Mouse (Mus musculus) cerebellum, adult 2 months (tissue): ENCODE results near the gene Arl6ip6. TPM values are rescaled to one million over a fixed set of nuclear protein-coding genes. Genes with fewer than 3 reads are reported as not detected.

Source experiments
- DNase-seq, 2 experiments: peaks; one replicate each; pipeline ENCODE4 v3.0.0; 2021
- H3K27ac ChIP-seq: fragments of 200-500 bp; 2 replicates; pipeline ENCODE4 v1.5.1; 2012; ENCODE audit warnings: low read length, control low read depth, inconsistent platforms; ENCODE audit not compliant: insufficient read depth
- H3K27me3 ChIP-seq: fragments of 200-500 bp; 2 replicates; pipeline ENCODE4 v1.6.1; 2012; ENCODE audit warnings: inconsistent platforms, mild to moderate bottlenecking, low read length, moderate library complexity; ENCODE audit not compliant: control insufficient read depth, insufficient read depth
- H3K4me1 ChIP-seq: fragments of 200-500 bp; 2 replicates; pipeline ENCODE4 v1.6.1; 2011; ENCODE audit warnings: low read length; ENCODE audit not compliant: control insufficient read depth, insufficient read depth
- H3K4me3 ChIP-seq: fragments of 200-500 bp; replicated peaks from 2 replicates; pipeline ENCODE3; 2011; ENCODE audit warnings: mild to moderate bottlenecking, low read depth, low read length, control low read depth; ENCODE audit not compliant: insufficient read depth
- CTCF ChIP-seq: fragments of 200-500 bp; IDR thresholded peaks from 2 replicates; pipeline ENCODE4 v1.5.1; 2011; ENCODE audit warnings: low read depth, mild to moderate bottlenecking, control low read depth, low read length, moderate library complexity, borderline replicate concordance; ENCODE audit not compliant: insufficient read depth
- POLR2A ChIP-seq: fragments of 200-500 bp; IDR thresholded peaks from 2 replicates; pipeline ENCODE4 v1.6.1; 2011; ENCODE audit warnings: low read length, control low read depth, borderline replicate concordance; ENCODE audit not compliant: insufficient read depth
- WGBS: fragments of 180-500 bp; shearing (Covaris S2); methylation state at CpG from one replicate; pipeline ENCODE4 v1.1.7; 2018; 5-methylcytosine and 5-hydroxymethylcytosine counted together
- polyA plus RNA-seq: library from polyadenylated mRNA; depleted of rRNA; stranded (reverse); fragments of >200 nt; gene quantifications from 2 replicates; pipeline ENCODE4 v1.2.3, GENCODE M21; 2012

The Arl6ip6 gene
- polyA plus RNA-seq, 1 experiment: 12.4 TPM

- TF ChIP-seq CTCF (no peak), POLR2A (no peak)
- Histone ChIP-seq H3K27me3 (no peaks in the 10 kb centered on the region), H3K4me3 (peak overlapping the region; percentile 75), H3K27ac (0 out of 2 replicates have a peak overlapping the region, but pooled peaks have one; percentile 10), H3K4me1 (no peaks in the 10 kb centered on the region)
- no peak for DNase-seq
- WGBS: 0% methylated on average over 20 of the region's 20 CpGs
Measured at GRCm38 (mm10) chr2:53192386-53192785, 860 bp downstream of the Arl6ip6 start.

- Histone ChIP-seq H3K27me3 (no peaks in the 10 kb centered on the region), H3K4me1 (no peaks in the 10 kb centered on the region), H3K27ac (no peak overlapping the region), H3K4me3 (no peak overlapping the region)
- TF ChIP-seq CTCF (no peak), POLR2A (no peak)
- 93% methylated on average over 10 of the region's 10 CpGs for WGBS
- no peak for DNase-seq
Measured at GRCm38 (mm10) chr2:53196431-53196830, 4.9 kb downstream of the Arl6ip6 start.

- no peak for DNase-seq
- no peak overlapping the region for H3K4me3 ChIP-seq
- no peak overlapping the region for H3K27ac ChIP-seq
- no peaks in the 10 kb centered on the region for H3K4me1 ChIP-seq
- H3K27me3 ChIP-seq: no peaks in the 10 kb centered on the region
- 92% methylated on average over 1 of the region's 1 CpGs for WGBS
- TF ChIP-seq POLR2A (no peak), CTCF (no peak)
Measured at GRCm38 (mm10) chr2:53199203-53199602, 7.7 kb downstream of the Arl6ip6 start.

- TF ChIP-seq CTCF (no peak), POLR2A (no peak)
Measured at GRCm38 (mm10) chr2:53200164-53200885, 8.8 kb downstream of the Arl6ip6 start.

GRCm38 (mm10) chr2:53204373-53205274 is 13.1 kb downstream of the Arl6ip6 start:
- no peak for DNase-seq
- no peak overlapping the region for H3K27ac ChIP-seq
- WGBS: 57% methylated on average over 5 of the region's 5 CpGs
- H3K27me3 ChIP-seq: no peaks in the 10 kb centered on the region
- TF ChIP-seq CTCF (peak; percentile 26; the same call in 1 of the 2 replicates), POLR2A (no peak)
- no peak overlapping the region for H3K4me3 ChIP-seq
- no peaks in the 10 kb centered on the region for H3K4me1 ChIP-seq

More at GRCm38 (mm10) chr2:53200164-53200885, 8.8 kb downstream of the Arl6ip6 start:
- Histone ChIP-seq H3K27ac (no peak overlapping the region), H3K27me3 (no peaks in the 10 kb centered on the region), H3K4me1 (no peaks in the 10 kb centered on the region), H3K4me3 (no peak overlapping the region)
- WGBS: 84% methylated on average over 4 of the region's 4 CpGs
- no peak for DNase-seq

- TF ChIP-seq POLR2A: no peak
- TF ChIP-seq CTCF: no peak
- DNase-seq: no peak
- Histone ChIP-seq H3K27ac (no peak overlapping the region), H3K27me3 (no peaks in the 10 kb centered on the region), H3K4me1 (no peaks in the 10 kb centered on the region), H3K4me3 (no peak overlapping the region)
Measured at GRCm38 (mm10) chr2:53206749-53207148, 15.2 kb downstream of the Arl6ip6 start.

GRCm38 (mm10) chr2:53213493-53213892 is 22.0 kb downstream of the Arl6ip6 start:
- H3K4me3 ChIP-seq: no peak overlapping the region
- DNase-seq: no peak

More at GRCm38 (mm10) chr2:53213493-53213892, 22.0 kb downstream of the Arl6ip6 start:
- 100% methylated on average over 1 of the region's 1 CpGs for WGBS
- Histone ChIP-seq H3K4me1 (no peaks in the 10 kb centered on the region), H3K27ac (no peak overlapping the region), H3K27me3 (no peaks in the 10 kb centered on the region)
- no peak for TF ChIP-seq CTCF
- TF ChIP-seq POLR2A: no peak
